Mouse (Mus musculus): ENCODE data around the gene Ndufc1. TPM values are rescaled to one million over a fixed set of nuclear protein-coding genes. Genes with fewer than 3 reads are reported as not detected.
"Not testable (repeated sequence)": the region's sequence is repeated elsewhere in the genome, so short reads cannot be mapped to it uniquely, and the experiment has no call there.

Ndufc1 gene
- polyA plus RNA-seq, 1 experiment from 2014 or later: 652 TPM

GRCm38 (mm10) chr3:51397700-51398299 lies 11.0 kb downstream of the Ndufc1 start:
- POLR2A ChIA-PET: interaction anchor here (0.6 kb wide), 1 partner anchor 20 kb away, joined by 3 read pairs; no protein-coding TSS in a partner anchor
- in situ Hi-C loops (cut with MboI; ENCODE audit: low pct_unique_long_range_greater_than_20kb): no loop called here
- CTCF ChIA-PET: interaction anchor here (1.2 to 3.7 kb wide), 3 partner anchors 8 to 21 kb away, joined by 3 to 21 read pairs (median 4); partner anchors contain the start of gene Ndufc1
- no peak for DNase-seq (ENCODE audit: low read depth, low spot score)
- no peak for TF ChIP-seq CTCF (IDR thresholded peaks at IDR 0.05)
- no peaks in the 10 kb centered on the region for H3K27me3 ChIP-seq
- ATAC-seq: no peak

- peak; percentile 81 for ATAC-seq
- no peak for DNase-seq (ENCODE audit: low read depth, low spot score)
- POLR2A ChIA-PET: no interaction called here
- no peaks in the 10 kb centered on the region for H3K27me3 ChIP-seq
- TF ChIP-seq CTCF (IDR thresholded peaks at IDR 0.05): no peak
- in situ Hi-C loops (cut with MboI; ENCODE audit: low pct_unique_long_range_greater_than_20kb): no loop called here
- CTCF ChIA-PET: interaction anchor here (0.7 to 2.0 kb wide), 6 partner anchors 8 to 25 kb away, joined by 3 to 6 read pairs (median 4); partner anchors contain the start of gene Ndufc1
These were observed 12.3 kb downstream of the Ndufc1 start, which contains the start of gene Mgarp for GRCm38 (mm10) chr3:51396219-51397068. TSS of gene Mgarp (minus strand) at chr3:51396738.

GRCm38 (mm10) chr3:51395461-51396145 lies 13.2 kb downstream of the Ndufc1 start:
- DNase-seq (ENCODE audit: low read depth, low spot score): no peak
- in situ Hi-C loops (cut with MboI; ENCODE audit: low pct_unique_long_range_greater_than_20kb): no loop called here
- POLR2A ChIA-PET: no interaction called here
- TF ChIP-seq CTCF (IDR thresholded peaks at IDR 0.05): no peak
- CTCF ChIA-PET: interaction anchor here (0.7 to 2.0 kb wide), 5 partner anchors 10 to 24 kb away, joined by 3 to 6 read pairs (median 4); partner anchors contain the start of gene Ndufc1
- H3K27me3 ChIP-seq: no peaks in the 10 kb centered on the region
- ATAC-seq: no peak

- in situ Hi-C loops (cut with MboI; ENCODE audit: low pct_unique_long_range_greater_than_20kb): no loop called here
- no peak for TF ChIP-seq CTCF (IDR thresholded peaks at IDR 0.05)
- no peaks in the 10 kb centered on the region for H3K27me3 ChIP-seq
- CTCF ChIA-PET: interaction anchor here (2.0 kb wide), 1 partner anchor 9 kb away, joined by 5 read pairs; no protein-coding TSS in a partner anchor
- no peak for ATAC-seq
- no peak for DNase-seq (ENCODE audit: low read depth, low spot score)
- POLR2A ChIA-PET: no interaction called here
These were observed 13.9 kb downstream of the Ndufc1 start for GRCm38 (mm10) chr3:51394881-51395280.

- DNase-seq (ENCODE audit: low read depth, low spot score) (no peak), ATAC-seq (no peak)
- no peaks in the 10 kb centered on the region for H3K27me3 ChIP-seq
- POLR2A ChIA-PET: no interaction called here
- in situ Hi-C loops (cut with MboI; ENCODE audit: low pct_unique_long_range_greater_than_20kb): no loop called here
- no peak for TF ChIP-seq CTCF (IDR thresholded peaks at IDR 0.05)
- CTCF ChIA-PET: interaction anchor here (0.9 kb wide), 1 partner anchor 9 kb away, joined by 4 read pairs; no protein-coding TSS in a partner anchor
These were observed 15.1 kb downstream of the Ndufc1 start for GRCm38 (mm10) chr3:51393651-51394050.

GRCm38 (mm10) chr3:51393018-51393417 lies 15.8 kb downstream of the Ndufc1 start:
- DNase-seq (ENCODE audit: low read depth, low spot score); ATAC-seq; in situ Hi-C loops (cut with MboI; ENCODE audit: low pct_unique_long_range_greater_than_20kb); H3K27me3 ChIP-seq: not testable (repeated sequence)
- CTCF ChIA-PET: interaction anchor here (0.9 kb wide), 1 partner anchor 10 kb away, joined by 4 read pairs; no protein-coding TSS in a partner anchor
- POLR2A ChIA-PET: interaction anchor here (1.1 kb wide), 1 partner anchor 10 kb away, joined by 3 read pairs; no protein-coding TSS in a partner anchor

GRCm38 (mm10) chr3:51391591-51391990 lies 17.2 kb downstream of the Ndufc1 start:
- ChIA-PET CTCF (interaction anchor here (0.7 to 1.5 kb wide), 3 partner anchors 9 to 197 kb away, joined by 3 to 5 read pairs (median 4); no protein-coding TSS in a partner anchor), POLR2A (interaction anchor here (0.5 to 1.1 kb wide), 3 partner anchors 12 to 17 kb away, joined by 3 to 4 read pairs (median 4); partner anchors contain the start of gene Ndufc1)
- TF ChIP-seq CTCF (IDR thresholded peaks at IDR 0.05): no peak
- ATAC-seq: no peak
- H3K27me3 ChIP-seq: no peaks in the 10 kb centered on the region
- in situ Hi-C loops (cut with MboI; ENCODE audit: low pct_unique_long_range_greater_than_20kb): no loop called here
- DNase-seq (ENCODE audit: low read depth, low spot score): no peak

- in situ Hi-C loops (cut with MboI; ENCODE audit: low pct_unique_long_range_greater_than_20kb): no loop called here
- H3K27me3 ChIP-seq: no peaks in the 10 kb centered on the region
- ChIA-PET CTCF (interaction anchor here (0.7 to 1.5 kb wide), 4 partner anchors 8 to 196 kb away, joined by 3 to 5 read pairs (median 4); no protein-coding TSS in a partner anchor), POLR2A (interaction anchor here (0.5 to 0.7 kb wide), 4 partner anchors 11 to 231 kb away, joined by 3 to 4 read pairs (median 3); no protein-coding TSS in a partner anchor)
- no peak for TF ChIP-seq CTCF (IDR thresholded peaks at IDR 0.05)
- ATAC-seq (no peak), DNase-seq (ENCODE audit: low read depth, low spot score) (no peak)
These were observed 17.7 kb downstream of the Ndufc1 start for GRCm38 (mm10) chr3:51391095-51391494.

- no peak for DNase-seq (ENCODE audit: low read depth, low spot score)
- in situ Hi-C loops (cut with MboI; ENCODE audit: low pct_unique_long_range_greater_than_20kb): no loop called here
- H3K27me3 ChIP-seq: no peaks in the 10 kb centered on the region
- CTCF ChIA-PET: interaction anchor here (2.7 kb wide), 1 partner anchor 13 kb away, joined by 9 read pairs; no protein-coding TSS in a partner anchor
- POLR2A ChIA-PET: interaction anchor here (1.0 kb wide), 1 partner anchor 19 kb away, joined by 3 read pairs; the partner anchor contains the start of gene Ndufc1
- TF ChIP-seq CTCF (IDR thresholded peaks at IDR 0.05): no peak
- ATAC-seq: no peak
These were observed 19.9 kb downstream of the Ndufc1 start for GRCm38 (mm10) chr3:51388904-51389303.
